Mouse (Mus musculus) liver, adult 2 months (tissue): ENCODE results near the gene Map3k11.

Source experiments
- CTCF ChIP-seq: fragments of 200-500 bp; IDR thresholded peaks from 2 replicates; pipeline ENCODE4 v1.5.1; 2011; ENCODE audit warnings: low read depth, low read length, control low read depth
- POLR2A ChIP-seq: fragments of 200-500 bp; IDR thresholded peaks from 2 replicates; pipeline ENCODE4 v1.6.1; 2011; ENCODE audit warnings: low read length, control low read depth; ENCODE audit not compliant: insufficient read depth; ENCODE audit errors: extremely low read depth

DNA sequence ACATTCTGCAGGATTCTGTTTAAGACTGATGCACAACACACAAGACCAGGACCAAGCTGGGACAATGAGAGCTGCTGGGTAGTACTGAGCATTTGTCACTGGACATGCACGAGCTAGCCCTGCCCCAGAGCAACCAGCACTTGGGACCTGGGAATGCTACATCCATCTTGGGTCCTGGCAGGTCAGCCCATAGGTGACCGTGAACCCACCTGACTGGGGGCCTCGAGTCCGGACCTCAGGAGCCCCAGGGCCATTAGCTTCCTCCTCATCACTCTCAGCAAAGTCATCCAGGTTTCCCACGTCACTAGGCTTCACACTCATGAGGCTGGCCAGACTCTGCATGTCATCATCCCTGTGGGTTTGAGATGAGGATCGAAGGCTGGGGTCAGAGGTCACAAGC, 32.7 kb downstream of the Map3k11 start:
- no peak for TF ChIP-seq POLR2A
- TF ChIP-seq CTCF = no peak
